Mouse (Mus musculus): Measurements from ENCODE around the gene D10Wsu102e.

DNA sequence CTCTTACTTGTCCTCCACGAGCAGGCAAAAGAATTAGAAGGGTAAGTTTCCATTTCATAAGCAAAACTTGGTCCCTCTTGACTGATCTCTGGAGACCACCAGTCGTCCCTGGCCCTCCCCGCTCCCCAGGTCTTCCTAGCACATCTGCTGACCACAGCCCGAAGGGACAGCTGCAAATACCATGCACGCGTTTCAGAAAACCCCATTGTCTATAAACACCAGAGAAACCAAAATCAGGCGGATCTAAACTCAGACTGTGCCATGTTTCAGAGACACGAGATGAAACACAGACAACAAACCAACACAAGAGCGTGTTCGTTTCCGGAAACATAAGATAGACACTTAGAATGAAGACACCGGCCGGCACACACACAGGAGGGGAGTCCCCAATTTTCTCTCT is 115.2 kb downstream of the D10Wsu102e start:
- TF ChIP-seq TAL1 (IDR thresholded peaks at IDR 0.05; ENCODE audit: low read length) = no peak
- TF ChIP-seq GATA1 (IDR thresholded peaks at IDR 0.05; ENCODE audit: low read length) = no peak
